8 mouse cellular contexts compared by ENCODE assay signal in genomic region chr5:137352011-137352975, GRCm38 (mm10). TPM values are rescaled to one million over a fixed set of nuclear protein-coding genes. Genes with fewer than 3 reads are reported as not detected.
DNase-seq lines count a peak whose midpoint lies in the region; ATAC-seq and TF ChIP-seq lines count a peak whose summit lies in the region.

No protein-coding gene starts in this region.

- H3K27ac ChIP-seq in ES-E14 (ENCODE audit: insufficient read depth, low read depth, low read length, poor library complexity, severe bottlenecking), result peak overlapping the region; percentile 12; the same call in 1 of the 2 replicates
- H3K27ac ChIP-seq in embryonic facial prominence, embryonic 11.5 days (replicated peaks; ENCODE audit: low read depth, low read length), result peak overlapping the region; percentile 95
- H3K27ac ChIP-seq in limb, embryonic 10.5 days, result peak overlapping the region; percentile 98
- no peak overlapping the region for H3K27ac ChIP-seq in midbrain, embryonic 15.5 days

- H3K9ac ChIP-seq in ES-E14 (ENCODE audit: insufficient read depth, low read depth, low read length, poor library complexity, severe bottlenecking), result peak overlapping the region; percentile 36; the same call in 1 of the 2 replicates
- peak overlapping the region; percentile 97 for H3K9ac ChIP-seq in embryonic facial prominence, embryonic 11.5 days (replicated peaks; ENCODE audit: low read length)
- no peak overlapping the region for H3K9ac ChIP-seq in midbrain, embryonic 15.5 days

- peak; percentile 74 for DNase-seq in ES-E14 (ENCODE audit: low read depth, low spot score)
- peak; percentile 53 for DNase-seq in embryonic facial prominence, embryonic 11.5 days (ENCODE audit: low spot score)
- DNase-seq in heart, postnatal 25 days (ENCODE audit: low spot score), result peak; percentile 55
- DNase-seq in limb, embryonic 10.5 days (ENCODE audit: low spot score), result peak; percentile 56
- no peak for DNase-seq in spleen, postnatal 10 days (ENCODE audit: low spot score in 2 of 2)
- no peak for DNase-seq in spleen, postnatal 14 days (ENCODE audit: low spot score in 2 of 2)
- no peak for DNase-seq in spleen, postnatal 4 days (ENCODE audit: low spot score in 2 of 2)

- H3K27me3 ChIP-seq in embryonic facial prominence, embryonic 11.5 days (ENCODE audit: control insufficient read depth, insufficient read depth, low read length), result no peaks in the 10 kb centered on the region
- no peaks in the 10 kb centered on the region for H3K27me3 ChIP-seq in limb, embryonic 10.5 days (ENCODE audit: low read depth, poor library complexity, severe bottlenecking)
- peaks cover 16% of the 10 kb centered on the region; the same call in 1 of the 2 replicates for H3K27me3 ChIP-seq in midbrain, embryonic 15.5 days (replicated peaks)

- ATAC-seq in embryonic facial prominence, embryonic 11.5 days (replicated peaks; ENCODE audit: insufficient number of reproducible peaks, low FRiP score, low TSS enrichment, low read depth), result no peak
- ATAC-seq in midbrain, embryonic 15.5 days (replicated peaks), result no peak

- intact Hi-C loops in heart, postnatal 25 days (cut with DNase I), result no loop called here

- no peaks in the 10 kb centered on the region for H3K9me3 ChIP-seq in ES-E14 (ENCODE audit: control insufficient read depth, insufficient read depth, low read depth, low read length)
- no peaks in the 10 kb centered on the region for H3K9me3 ChIP-seq in embryonic facial prominence, embryonic 11.5 days (replicated peaks; ENCODE audit: control insufficient read depth, low read length)
- H3K9me3 ChIP-seq in limb, embryonic 10.5 days (replicated peaks), result no peaks in the 10 kb centered on the region
- no peaks in the 10 kb centered on the region for H3K9me3 ChIP-seq in midbrain, embryonic 15.5 days

- peak overlapping the region; percentile 81 for H3K4me2 ChIP-seq in embryonic facial prominence, embryonic 11.5 days (ENCODE audit: low read depth, low read length)
- peak overlapping the region; percentile 95 for H3K4me2 ChIP-seq in midbrain, embryonic 15.5 days

- H3K36me3 ChIP-seq in ES-E14 (ENCODE audit: control insufficient read depth, insufficient read depth, low read length, poor library complexity, severe bottlenecking), result peaks cover 18% of the 10 kb centered on the region; the same call in 1 of the 2 replicates
- H3K36me3 ChIP-seq in embryonic facial prominence, embryonic 11.5 days (replicated peaks; ENCODE audit: control insufficient read depth, insufficient read depth, low read depth, low read length), result peaks cover 17% of the 10 kb centered on the region
- H3K36me3 ChIP-seq in limb, embryonic 10.5 days, result peaks cover 50% of the 10 kb centered on the region
- H3K36me3 ChIP-seq in midbrain, embryonic 15.5 days (replicated peaks), result no peaks in the 10 kb centered on the region

- peaks cover 2 to 19% of the 10 kb centered on the region in 2 experiments; a peak in 2 of 4 replicates for H3K4me1 ChIP-seq in ES-E14 (ENCODE audit: control insufficient read depth in 2 of 2, insufficient read depth in 2 of 2, low read length in 2 of 2, poor library complexity in 1 of 2)
- H3K4me1 ChIP-seq in embryonic facial prominence, embryonic 11.5 days (ENCODE audit: control insufficient read depth, insufficient read depth, low read length), result 0 out of 2 replicates have a peak, but pooled peaks cover 6% of the 10 kb centered on the region
- peaks cover 55% of the 10 kb centered on the region for H3K4me1 ChIP-seq in limb, embryonic 10.5 days
- peaks cover 38% of the 10 kb centered on the region for H3K4me1 ChIP-seq in midbrain, embryonic 15.5 days

- 11% methylated on average over 16 of the region's 16 CpGs for WGBS in embryonic facial prominence, embryonic 11.5 days
- 4% methylated on average over 16 of the region's 16 CpGs for WGBS in limb, embryonic 10.5 days
- WGBS in midbrain, embryonic 15.5 days, result 24% methylated on average over 16 of the region's 16 CpGs

- peak overlapping the region; percentile 86 for H3K4me3 ChIP-seq in ES-E14 (ENCODE audit: insufficient read depth in 1 of 2, low read depth in 1 of 2, low read length in 2 of 2, poor library complexity in 1 of 2, severe bottlenecking in 1 of 2)
- H3K4me3 ChIP-seq in embryonic facial prominence, embryonic 11.5 days (ENCODE audit: low read depth, low read length), result peak overlapping the region; percentile 93
- peak overlapping the region; percentile 97 for H3K4me3 ChIP-seq in limb, embryonic 10.5 days
- H3K4me3 ChIP-seq in midbrain, embryonic 15.5 days, result peak overlapping the region; percentile 49

- in situ Hi-C loops in ES-E14 (cut with MboI; ENCODE audit: low sequenced_read_pairs in 2 of 2, unreplicated experiment in 2 of 2), result no loop called here

TF ChIP-seq in ES-E14, 5 proteins besides CTCF, POLR2A, EP300 and RAD21:
- no peak for TF ChIP-seq ZC3H11A (IDR thresholded peaks at IDR 0.05; ENCODE audit: borderline replicate concordance, low read depth, low read length)
- TF ChIP-seq CHD2 (IDR thresholded peaks at IDR 0.05; ENCODE audit: low read depth, low read length), result no peak
- no peak for TF ChIP-seq ZNF384 (IDR thresholded peaks at IDR 0.05; ENCODE audit: low read depth, low read length)
- no peak for TF ChIP-seq HCFC1 (IDR thresholded peaks at IDR 0.05; ENCODE audit: borderline replicate concordance, insufficient read depth, low read length)
- no peak for TF ChIP-seq MAFK (IDR thresholded peaks at IDR 0.05; ENCODE audit: insufficient read depth, low read depth, low read length)

RNA-seq across cellular contexts. Expression of gene Ephb4, which starts 2.4 kb away (rescaled TPM):
- total RNA-seq in ES-E14 (2012; rRNA removed), result 34.3 and 58.8 TPM in 2 replicates
- polyA plus RNA-seq in embryonic facial prominence, embryonic 11.5 days (2014; fragmentation: Nextera tagmentation; extraction: Ambion mirVana), result 46.4 and 52.3 TPM in 2 replicates
- 10 to 100 TPM; 52.5 to 64.2 TPM for total RNA-seq in heart, postnatal 25 days (2021)
- 66.3 and 81.0 TPM in 2 replicates for polyA plus RNA-seq in limb, embryonic 10.5 days (2016; fragmentation: Nextera tagmentation; extraction: Ambion mirVana)
- 6.8 and 8.7 TPM in 2 replicates for polyA plus RNA-seq in midbrain, embryonic 15.5 days (2015; fragmentation: Nextera tagmentation; extraction: Ambion mirVana)

RNA-seq across cellular contexts. Expression of gene Slc12a9, which starts 18.9 kb away (rescaled TPM):
- 20.9 and 34.9 TPM in 2 replicates for total RNA-seq in ES-E14 (2012; rRNA removed)
- 3.0 and 4.2 TPM in 2 replicates for polyA plus RNA-seq in embryonic facial prominence, embryonic 11.5 days (2014; fragmentation: Nextera tagmentation; extraction: Ambion mirVana)
- 1 to 10 TPM; 2.7 to 3.0 TPM for total RNA-seq in heart, postnatal 25 days (2021)
- polyA plus RNA-seq in limb, embryonic 10.5 days (2016; fragmentation: Nextera tagmentation; extraction: Ambion mirVana), result 10.4 and 10.6 TPM in 2 replicates
- 27.7 and 29.5 TPM in 2 replicates for polyA plus RNA-seq in midbrain, embryonic 15.5 days (2015; fragmentation: Nextera tagmentation; extraction: Ambion mirVana)

RNA-seq across cellular contexts. Expression of gene Trip6, which starts 38.1 kb away (rescaled TPM):
- 22.7 and 24.2 TPM in 2 replicates for total RNA-seq in ES-E14 (2012; rRNA removed)
- 40.3 and 51.8 TPM in 2 replicates for polyA plus RNA-seq in embryonic facial prominence, embryonic 11.5 days (2014; fragmentation: Nextera tagmentation; extraction: Ambion mirVana)
- total RNA-seq in heart, postnatal 25 days (2021), result 10 to 100 TPM; 10.8 to 13.3 TPM
- 73.4 and 75.9 TPM in 2 replicates for polyA plus RNA-seq in limb, embryonic 10.5 days (2016; fragmentation: Nextera tagmentation; extraction: Ambion mirVana)
- 14.7 and 19.1 TPM in 2 replicates for polyA plus RNA-seq in midbrain, embryonic 15.5 days (2015; fragmentation: Nextera tagmentation; extraction: Ambion mirVana)

RNA-seq across cellular contexts. Expression of gene Srrt, which starts 44.8 kb away (rescaled TPM):
- 350 and 528 TPM in 2 replicates for total RNA-seq in ES-E14 (2012; rRNA removed)
- 136 and 148 TPM in 2 replicates for polyA plus RNA-seq in embryonic facial prominence, embryonic 11.5 days (2014; fragmentation: Nextera tagmentation; extraction: Ambion mirVana)
- 10 to 100 TPM; 67.1 to 67.7 TPM for total RNA-seq in heart, postnatal 25 days (2021)
- polyA plus RNA-seq in limb, embryonic 10.5 days (2016; fragmentation: Nextera tagmentation; extraction: Ambion mirVana), result 200 and 201 TPM in 2 replicates
- 106 and 107 TPM in 2 replicates for polyA plus RNA-seq in midbrain, embryonic 15.5 days (2015; fragmentation: Nextera tagmentation; extraction: Ambion mirVana)

RNA-seq across cellular contexts. Expression of gene Ufsp1, which starts 57.9 kb away (rescaled TPM):
- 3.6 and 6.3 TPM in 2 replicates for total RNA-seq in ES-E14 (2012; rRNA removed)
- 6.6 and 7.8 TPM in 2 replicates for polyA plus RNA-seq in embryonic facial prominence, embryonic 11.5 days (2014; fragmentation: Nextera tagmentation; extraction: Ambion mirVana)
- 1 to 10 TPM; 8.3 to 8.7 TPM for total RNA-seq in heart, postnatal 25 days (2021)
- 8.1 and 8.5 TPM in 2 replicates for polyA plus RNA-seq in limb, embryonic 10.5 days (2016; fragmentation: Nextera tagmentation; extraction: Ambion mirVana)
- 18.2 and 18.7 TPM in 2 replicates for polyA plus RNA-seq in midbrain, embryonic 15.5 days (2015; fragmentation: Nextera tagmentation; extraction: Ambion mirVana)

Comparison
In these comparisons a context has a peak if more than half of its experiments do, and no peak if none do; other contexts are left out.
1. DNase-seq: peak in ES-E14 (single experiment), embryonic facial prominence, embryonic 11.5 days (single experiment), heart, postnatal 25 days (single experiment) and limb, embryonic 10.5 days (single experiment); none in spleen, postnatal 10 days (0 of 2), spleen, postnatal 14 days (0 of 2) and spleen, postnatal 4 days (0 of 2).
2. Peak in every context shown above with its lines, with median percentiles within 50 percentile points of each other: H3K4me3 ChIP-seq.